ENCODE assay signal across 9 mouse cellular contexts in the genomic region with DNA sequence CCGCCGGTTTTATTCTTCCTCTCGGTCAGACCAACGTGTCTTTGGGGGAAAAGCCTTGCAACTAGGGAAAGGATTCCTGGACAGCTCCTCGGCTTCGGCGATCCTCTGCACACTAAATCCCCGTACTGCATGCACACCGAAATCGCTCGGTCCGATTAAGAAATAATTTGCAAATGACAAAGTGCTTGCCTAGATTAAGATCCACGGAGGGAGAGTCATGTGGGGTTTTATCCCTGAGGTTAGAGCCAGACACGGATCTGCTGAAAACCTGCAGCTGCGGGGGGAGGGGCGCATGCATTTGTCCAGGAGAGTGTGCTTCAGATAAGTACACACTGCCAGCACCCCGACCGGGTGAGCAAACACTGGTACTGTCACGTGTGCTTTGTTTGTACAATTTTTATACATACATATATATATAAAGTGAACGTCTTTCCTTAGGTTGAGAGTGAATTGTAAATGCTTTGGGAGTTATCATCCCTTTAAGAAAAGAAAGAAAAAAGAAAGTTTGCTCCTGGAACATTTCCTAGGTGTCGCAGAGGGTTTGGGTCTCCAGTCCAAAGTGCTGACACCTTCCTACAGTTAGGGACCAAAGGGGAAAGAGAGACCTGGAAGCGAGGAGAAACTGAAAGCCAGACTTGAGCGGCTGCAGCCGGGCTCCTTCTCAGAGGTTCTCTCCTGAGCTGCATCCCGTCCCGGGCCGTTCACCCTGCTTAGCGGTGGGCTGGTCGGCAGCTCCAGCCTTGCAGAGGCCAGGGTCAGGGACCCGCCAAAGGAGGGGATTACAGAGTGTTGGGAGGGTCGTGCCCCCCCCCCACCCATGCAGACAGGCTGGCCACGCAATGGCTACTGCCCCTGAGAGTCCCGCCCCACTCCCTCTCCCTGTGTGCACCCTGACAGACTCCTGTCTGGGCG. TPM values are rescaled to one million over a fixed set of nuclear protein-coding genes. Genes with fewer than 3 reads are reported as not detected.
DNase-seq lines count a peak whose midpoint lies in the region; ATAC-seq and TF ChIP-seq lines count a peak whose summit lies in the region.
"Had no signal": no experiment of that assay in that cellular context is flagged by ENCODE, and none has a peak within 500 bp of the region (broad histone marks: within the 10 kb centered on the region; RNA-seq: fewer than 3 reads in every experiment).

No protein-coding gene starts in this region.

- H3K9ac ChIP-seq in heart, embryonic 16.5 days (ENCODE audit: low read length) = no peak overlapping the region
- H3K9ac ChIP-seq in liver, postnatal 0 days (replicated peaks) = no peak overlapping the region

- H3K9me3 ChIP-seq in heart, embryonic 16.5 days (replicated peaks; ENCODE audit: control insufficient read depth, low read length) = no peaks in the 10 kb centered on the region
- no peaks in the 10 kb centered on the region for H3K9me3 ChIP-seq in liver, postnatal 0 days (ENCODE audit: low read length)

- peaks cover 92% of the 10 kb centered on the region for H3K27me3 ChIP-seq in heart, embryonic 16.5 days (ENCODE audit: control insufficient read depth, insufficient read depth, low read length)
- peaks cover 90% of the 10 kb centered on the region for H3K27me3 ChIP-seq in liver, postnatal 0 days (ENCODE audit: insufficient read depth, low read length)

- WGBS in heart, embryonic 16.5 days = 2% methylated on average over 34 of the region's 34 CpGs
- 1% methylated on average over 34 of the region's 34 CpGs for WGBS in liver, postnatal 0 days (ENCODE audit: insufficient replicate concordance)

- peaks cover 11% of the 10 kb centered on the region for H3K4me1 ChIP-seq in heart, embryonic 16.5 days (ENCODE audit: control insufficient read depth, insufficient read depth, low read length)
- H3K4me1 ChIP-seq in liver, postnatal 0 days (ENCODE audit: insufficient read depth) = 0 out of 2 replicates have a peak, but pooled peaks cover 3% of the 10 kb centered on the region

- H3K36me3 ChIP-seq in heart, embryonic 16.5 days (ENCODE audit: control insufficient read depth, insufficient read depth) = no peaks in the 10 kb centered on the region
- no peaks in the 10 kb centered on the region for H3K36me3 ChIP-seq in liver, postnatal 0 days (replicated peaks; ENCODE audit: insufficient read depth, low read length)

- DNase-seq in cerebellum, postnatal 10 days = peak; percentile 57 to 58
- no peak for DNase-seq in cerebellum, adult 11-12 months
- DNase-seq in R1 (ENCODE audit: low read depth, low spot score) = peak; percentile 64
- DNase-seq in liver, postnatal 0 days = peak; percentile 22
- DNase-seq in right cerebral cortex, postnatal 25 days = no peak
- no peak for DNase-seq in spleen, postnatal 4 days (ENCODE audit: low spot score in 2 of 2)
- DNase-seq in adrenal gland, postnatal 10 days = no peak

- no peak for ATAC-seq in heart, embryonic 16.5 days (replicated peaks; ENCODE audit: extremely low read depth, insufficient read depth, low FRiP score)
- ATAC-seq in liver, postnatal 0 days = no peak

- no peak overlapping the region for H3K27ac ChIP-seq in heart, embryonic 16.5 days (ENCODE audit: low read length)
- no peak overlapping the region for H3K27ac ChIP-seq in liver, postnatal 0 days (ENCODE audit: low read depth)
- H3K27ac ChIP-seq: macrophage had no signal

- peak overlapping the region; percentile 39 for H3K4me3 ChIP-seq in heart, embryonic 16.5 days (ENCODE audit: low read length)
- H3K4me3 ChIP-seq in liver, postnatal 0 days (ENCODE audit: low read depth, low read length) = peak overlapping the region; percentile 36

- H3K4me2 ChIP-seq in heart, embryonic 16.5 days (ENCODE audit: low read depth, low read length) = peak overlapping the region; percentile 54
- peak overlapping the region; percentile 60 for H3K4me2 ChIP-seq in liver, postnatal 0 days (ENCODE audit: low read depth, low read length)

- TF ChIP-seq EP300 in liver, postnatal 0 days (IDR thresholded peaks at IDR 0.05; ENCODE audit: low read depth) = no peak

- TF ChIP-seq CTCF in liver, postnatal 0 days (IDR thresholded peaks at IDR 0.05; ENCODE audit: low read depth) = no peak

RNA-seq across cellular contexts. Expression of gene Sox1, which starts 10.9 kb away (rescaled TPM):
- polyA plus RNA-seq in heart, embryonic 16.5 days (2015; fragmentation: Nextera tagmentation; extraction: Ambion mirVana) = not detected in 2 replicates
- not detected in 2 replicates for polyA plus RNA-seq in liver, postnatal 0 days (2015; fragmentation: Nextera tagmentation; extraction: Ambion mirVana)
- total RNA-seq in adrenal gland, postnatal 10 days (2021) = not detected
- polyA plus RNA-seq: macrophage had no signal

Comparison
In these comparisons a context has a peak if more than half of its experiments do, and no peak if none do; other contexts are left out.
1. DNase-seq: peak in cerebellum, postnatal 10 days (2 of 2), R1 (single experiment) and liver, postnatal 0 days (single experiment); none in cerebellum, adult 11-12 months (single experiment), right cerebral cortex, postnatal 25 days (single experiment), spleen, postnatal 4 days (0 of 2) and adrenal gland, postnatal 10 days (single experiment).